Mouse (Mus musculus): ENCODE measurements around the gene Capsl. TPM values are rescaled to one million over a fixed set of nuclear protein-coding genes. Genes with fewer than 3 reads are reported as not detected.

Gene Capsl
- 0.30 TPM in 1 of 2 replicates, not detected in the other for polyA plus RNA-seq (2012; rRNA removed; ENCODE audit: low replicate concordance)

DNA sequence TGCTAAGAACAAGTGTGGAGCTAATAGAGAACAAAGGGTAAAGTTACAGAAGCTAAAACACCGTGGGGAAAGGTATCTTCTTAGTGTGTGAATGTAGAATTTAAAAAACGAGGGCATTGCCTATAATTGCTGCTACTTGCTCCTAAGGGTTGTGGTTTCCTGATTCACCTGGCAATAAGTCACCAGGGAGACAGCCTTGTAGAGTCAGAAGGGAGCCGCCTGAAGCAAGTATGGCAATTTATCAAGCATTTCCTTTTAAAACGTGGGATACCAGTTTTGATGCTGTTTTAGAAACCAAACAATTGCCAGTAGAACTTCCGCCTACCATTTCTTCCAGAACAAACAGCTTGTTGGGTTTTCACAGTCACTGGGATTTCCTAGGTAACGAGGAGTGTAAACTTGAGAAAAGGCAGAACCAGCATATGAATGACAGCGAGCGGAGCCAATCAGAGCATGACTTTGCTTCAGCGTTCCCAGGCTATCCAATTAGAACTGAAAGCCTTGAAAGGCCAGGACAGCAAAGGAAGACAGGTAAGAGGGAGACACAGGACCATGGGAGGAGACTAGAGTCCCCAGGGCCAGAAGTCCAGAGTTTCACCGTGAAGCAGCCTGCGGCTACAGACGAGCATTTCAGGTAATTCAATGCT is at the start of gene Capsl:
Gene Capsl (plus strand): TSS at position 495 of the 647 bp plus-strand sequence.

Other genes with a start within 250 kb of the Capsl start
- gene Ugt3a1, start 159.1 kb upstream of the Capsl start, polyA plus RNA-seq (2012; rRNA removed; ENCODE audit: low replicate concordance) = not detected in 2 replicates
- 0.04 TPM in 1 of 2 replicates, not detected in the other for gene Ugt3a2, start 100.5 kb upstream of the Capsl start, polyA plus RNA-seq (2012; rRNA removed; ENCODE audit: low replicate concordance)
- 0.19 and 0.37 TPM in 2 replicates for gene Il7r, start 94.1 kb downstream of the Capsl start, polyA plus RNA-seq (2012; rRNA removed; ENCODE audit: low replicate concordance)

All from duodenum, adult 2 months (tissue).